Mouse (Mus musculus): ENCODE measurements at regions not wholly inside any gene's neighbourhood (a gene's known extent, or its start where the extent isn't known, plus 50 kb on each side); places are given as distances from the start of the nearest gene placed in this dataset.

GRCm38 (mm10) chr15:36910272-36910671, 97.3 kb downstream of the Zfp706 start:
- 58% methylated on average over 2 of the region's 2 CpGs for WGBS
- no peak for DNase-seq (ENCODE audit: low spot score)
- H3K9me3 ChIP-seq (ENCODE audit: control insufficient read depth, low read length): no peaks in the 10 kb centered on the region
- H3K4me1 ChIP-seq (replicated peaks; ENCODE audit: control insufficient read depth, insufficient read depth, low read length): peaks cover 6% of the 10 kb centered on the region; the same call in 1 of the 2 replicates
- no peak overlapping the region for H3K27ac ChIP-seq (ENCODE audit: low read depth, low read length)
- no peak for ATAC-seq (replicated peaks; ENCODE audit: low FRiP score)
- no peak overlapping the region for H3K4me3 ChIP-seq (ENCODE audit: low read depth, low read length)
- no peak overlapping the region for H3K9ac ChIP-seq (ENCODE audit: low read depth, low read length)
- no peaks in the 10 kb centered on the region for H3K36me3 ChIP-seq (ENCODE audit: control insufficient read depth, insufficient read depth, low read length)
- no peaks in the 10 kb centered on the region for H3K27me3 ChIP-seq (replicated peaks; ENCODE audit: control insufficient read depth, insufficient read depth, low read length)
- no peak overlapping the region for H3K4me2 ChIP-seq

- Histone ChIP-seq H3K9me3 (ENCODE audit: control insufficient read depth, low read length) (no peaks in the 10 kb centered on the region), H3K36me3 (ENCODE audit: control insufficient read depth, insufficient read depth, low read length) (no peaks in the 10 kb centered on the region), H3K9ac (ENCODE audit: low read depth, low read length) (no peak overlapping the region), H3K4me1 (replicated peaks; ENCODE audit: control insufficient read depth, insufficient read depth, low read length) (peaks cover 6% of the 10 kb centered on the region; the same call in 1 of the 2 replicates), H3K27me3 (replicated peaks; ENCODE audit: control insufficient read depth, insufficient read depth, low read length) (no peaks in the 10 kb centered on the region), H3K27ac (ENCODE audit: low read depth, low read length) (no peak overlapping the region), H3K4me2 (no peak overlapping the region), H3K4me3 (ENCODE audit: low read depth, low read length) (no peak overlapping the region)
- DNase-seq (ENCODE audit: low spot score): no peak
- ATAC-seq (replicated peaks; ENCODE audit: low FRiP score): no peak
- WGBS: 69% methylated on average over 3 of the region's 3 CpGs
Observed at GRCm38 (mm10) chr15:36909494-36909893, 98.1 kb downstream of the Zfp706 start.

- DNase-seq (ENCODE audit: low spot score) (no peak), ATAC-seq (replicated peaks; ENCODE audit: low FRiP score) (no peak)
- H3K36me3 ChIP-seq (ENCODE audit: control insufficient read depth, insufficient read depth, low read length): no peaks in the 10 kb centered on the region
- no peak overlapping the region for H3K27ac ChIP-seq (ENCODE audit: low read depth, low read length)
- no peak overlapping the region for H3K4me3 ChIP-seq (ENCODE audit: low read depth, low read length)
- no peaks in the 10 kb centered on the region for H3K9me3 ChIP-seq (ENCODE audit: control insufficient read depth, low read length)
- WGBS: 75% methylated on average over 5 of the region's 5 CpGs
- peaks cover 13% of the 10 kb centered on the region for H3K4me1 ChIP-seq (replicated peaks; ENCODE audit: control insufficient read depth, insufficient read depth, low read length)
- H3K9ac ChIP-seq (ENCODE audit: low read depth, low read length): no peak overlapping the region
- no peak overlapping the region for H3K4me2 ChIP-seq
- no peaks in the 10 kb centered on the region for H3K27me3 ChIP-seq (replicated peaks; ENCODE audit: control insufficient read depth, insufficient read depth, low read length)
Observed at GRCm38 (mm10) chr15:36906789-36907188, 100.8 kb downstream of the Zfp706 start.

GRCm38 (mm10) chr15:36906052-36906451, 101.5 kb downstream of the Zfp706 start:
- H3K4me2 ChIP-seq: no peak overlapping the region
- peaks cover 20% of the 10 kb centered on the region for H3K4me1 ChIP-seq (replicated peaks; ENCODE audit: control insufficient read depth, insufficient read depth, low read length)
- no peak for ATAC-seq (replicated peaks; ENCODE audit: low FRiP score)
- no peaks in the 10 kb centered on the region for H3K9me3 ChIP-seq (ENCODE audit: control insufficient read depth, low read length)
- H3K27ac ChIP-seq (ENCODE audit: low read depth, low read length): no peak overlapping the region
- no peaks in the 10 kb centered on the region; the same call in 1 of the 2 replicates for H3K27me3 ChIP-seq (replicated peaks; ENCODE audit: control insufficient read depth, insufficient read depth, low read length)
- DNase-seq (ENCODE audit: low spot score): no peak
- H3K4me3 ChIP-seq (ENCODE audit: low read depth, low read length): no peak overlapping the region
- H3K9ac ChIP-seq (ENCODE audit: low read depth, low read length): no peak overlapping the region
- no peaks in the 10 kb centered on the region for H3K36me3 ChIP-seq (ENCODE audit: control insufficient read depth, insufficient read depth, low read length)
- WGBS: 41% methylated on average over 3 of the region's 3 CpGs

- no peak overlapping the region for H3K9ac ChIP-seq (ENCODE audit: low read depth, low read length)
- 69% methylated on average over 5 of the region's 5 CpGs for WGBS
- no peak overlapping the region for H3K4me2 ChIP-seq
- H3K4me1 ChIP-seq (replicated peaks; ENCODE audit: control insufficient read depth, insufficient read depth, low read length): peaks cover 29% of the 10 kb centered on the region
- DNase-seq (ENCODE audit: low spot score) (no peak), ATAC-seq (replicated peaks; ENCODE audit: low FRiP score) (no peak)
- H3K27me3 ChIP-seq (replicated peaks; ENCODE audit: control insufficient read depth, insufficient read depth, low read length): no peaks in the 10 kb centered on the region; the same call in 1 of the 2 replicates
- H3K27ac ChIP-seq (ENCODE audit: low read depth, low read length): no peak overlapping the region
- no peaks in the 10 kb centered on the region for H3K36me3 ChIP-seq (ENCODE audit: control insufficient read depth, insufficient read depth, low read length)
- no peak overlapping the region for H3K4me3 ChIP-seq (ENCODE audit: low read depth, low read length)
- H3K9me3 ChIP-seq (ENCODE audit: control insufficient read depth, low read length): no peaks in the 10 kb centered on the region
Observed at GRCm38 (mm10) chr15:36903922-36904321, 103.7 kb downstream of the Zfp706 start.

GRCm38 (mm10) chr15:36903309-36903708, 104.3 kb downstream of the Zfp706 start:
- ATAC-seq (replicated peaks; ENCODE audit: low FRiP score) (no peak), DNase-seq (ENCODE audit: low spot score) (no peak)
- H3K4me2 ChIP-seq: no peak overlapping the region
- no peak overlapping the region for H3K4me3 ChIP-seq (ENCODE audit: low read depth, low read length)
- no peaks in the 10 kb centered on the region for H3K9me3 ChIP-seq (ENCODE audit: control insufficient read depth, low read length)
- WGBS: 42% methylated on average over 4 of the region's 4 CpGs
- H3K9ac ChIP-seq (ENCODE audit: low read depth, low read length): no peak overlapping the region
- H3K27ac ChIP-seq (ENCODE audit: low read depth, low read length): no peak overlapping the region
- H3K4me1 ChIP-seq (replicated peaks; ENCODE audit: control insufficient read depth, insufficient read depth, low read length): peaks cover 28% of the 10 kb centered on the region
- H3K27me3 ChIP-seq (replicated peaks; ENCODE audit: control insufficient read depth, insufficient read depth, low read length): no peaks in the 10 kb centered on the region; the same call in 1 of the 2 replicates
- H3K36me3 ChIP-seq (ENCODE audit: control insufficient read depth, insufficient read depth, low read length): no peaks in the 10 kb centered on the region

GRCm38 (mm10) chr15:36901830-36902285, 105.7 kb downstream of the Zfp706 start:
- H3K9ac ChIP-seq (ENCODE audit: low read depth, low read length): no peak overlapping the region
- H3K4me1 ChIP-seq (replicated peaks; ENCODE audit: control insufficient read depth, insufficient read depth, low read length): peaks cover 23% of the 10 kb centered on the region
- no peak overlapping the region for H3K4me2 ChIP-seq
- H3K9me3 ChIP-seq (ENCODE audit: control insufficient read depth, low read length): no peaks in the 10 kb centered on the region
- H3K27ac ChIP-seq (ENCODE audit: low read depth, low read length): no peak overlapping the region
- H3K27me3 ChIP-seq (replicated peaks; ENCODE audit: control insufficient read depth, insufficient read depth, low read length): no peaks in the 10 kb centered on the region; the same call in 1 of the 2 replicates
- WGBS: 14% methylated on average over 7 of the region's 7 CpGs
- ATAC-seq (replicated peaks; ENCODE audit: low FRiP score) (peak; percentile 58), DNase-seq (ENCODE audit: low spot score) (peak; percentile 46)
- no peaks in the 10 kb centered on the region for H3K36me3 ChIP-seq (ENCODE audit: control insufficient read depth, insufficient read depth, low read length)
- H3K4me3 ChIP-seq (ENCODE audit: low read depth, low read length): no peak overlapping the region

GRCm38 (mm10) chr15:36901350-36901749, 106.2 kb downstream of the Zfp706 start:
- H3K4me3 ChIP-seq (ENCODE audit: low read depth, low read length): no peak overlapping the region
- no peak for ATAC-seq (replicated peaks; ENCODE audit: low FRiP score)
- H3K27ac ChIP-seq (ENCODE audit: low read depth, low read length): no peak overlapping the region
- no peak overlapping the region for H3K4me2 ChIP-seq
- no peak overlapping the region for H3K9ac ChIP-seq (ENCODE audit: low read depth, low read length)
- no peaks in the 10 kb centered on the region for H3K36me3 ChIP-seq (ENCODE audit: control insufficient read depth, insufficient read depth, low read length)
- no peaks in the 10 kb centered on the region for H3K9me3 ChIP-seq (ENCODE audit: control insufficient read depth, low read length)
- peaks cover 23% of the 10 kb centered on the region for H3K4me1 ChIP-seq (replicated peaks; ENCODE audit: control insufficient read depth, insufficient read depth, low read length)
- WGBS: 50% methylated on average over 5 of the region's 5 CpGs
- no peaks in the 10 kb centered on the region; the same call in 1 of the 2 replicates for H3K27me3 ChIP-seq (replicated peaks; ENCODE audit: control insufficient read depth, insufficient read depth, low read length)
- no peak for DNase-seq (ENCODE audit: low spot score)

GRCm38 (mm10) chr15:36900940-36901339, 106.6 kb downstream of the Zfp706 start:
- ATAC-seq (replicated peaks; ENCODE audit: low FRiP score) (no peak), DNase-seq (ENCODE audit: low spot score) (no peak)
- no peak overlapping the region for H3K4me2 ChIP-seq
- no peak overlapping the region for H3K27ac ChIP-seq (ENCODE audit: low read depth, low read length)
- H3K4me3 ChIP-seq (ENCODE audit: low read depth, low read length): no peak overlapping the region
- no peak overlapping the region for H3K9ac ChIP-seq (ENCODE audit: low read depth, low read length)
- 42% methylated on average over 2 of the region's 2 CpGs for WGBS
- H3K9me3 ChIP-seq (ENCODE audit: control insufficient read depth, low read length): no peaks in the 10 kb centered on the region
- no peaks in the 10 kb centered on the region for H3K36me3 ChIP-seq (ENCODE audit: control insufficient read depth, insufficient read depth, low read length)
- peaks cover 23% of the 10 kb centered on the region for H3K4me1 ChIP-seq (replicated peaks; ENCODE audit: control insufficient read depth, insufficient read depth, low read length)
- no peaks in the 10 kb centered on the region; the same call in 1 of the 2 replicates for H3K27me3 ChIP-seq (replicated peaks; ENCODE audit: control insufficient read depth, insufficient read depth, low read length)

Data from liver, embryonic 11.5 days (tissue).